Mouse (Mus musculus) kidney, postnatal 0 days (tissue): ENCODE data around the gene Kcnrg. TPM values are rescaled to one million over a fixed set of nuclear protein-coding genes. Genes with fewer than 3 reads are reported as not detected.
"Not testable (repeated sequence)": the region's sequence is repeated elsewhere in the genome, so short reads cannot be mapped to it uniquely, and the experiment has no call there.

ENCODE experiments used
- ATAC-seq: fragments of 200-750 bp; cut with Nextera tagmentation; replicated peaks from 2 replicates; pipeline ENCODE4 v1.8.0; 2017; ENCODE audit warnings: low read depth, moderate number of reproducible peaks, moderate TSS enrichment, moderate library complexity; ENCODE audit not compliant: low FRiP score
- DNase-seq: peaks from one replicate; pipeline ENCODE4 v3.0.0-alpha.2; 2016; ENCODE audit warnings: low spot score
- H3K27ac ChIP-seq: fragments of 300-500 bp; sonication (generic); 2 replicates; pipeline ENCODE4 v1.5.1; 2014; ENCODE audit warnings: mild to moderate bottlenecking
- H3K27me3 ChIP-seq: fragments of 300-500 bp; sonication (generic); 2 replicates; pipeline ENCODE4 v1.6.1; 2014; ENCODE audit warnings: low read length, mixed read lengths; ENCODE audit not compliant: insufficient read depth
- H3K36me3 ChIP-seq: fragments of 300-500 bp; sonication (generic); 2 replicates; pipeline ENCODE4 v1.6.1; 2014; ENCODE audit warnings: low read length, mixed read lengths; ENCODE audit not compliant: insufficient read depth
- H3K4me1 ChIP-seq: fragments of 300-500 bp; sonication (generic); replicated peaks from 2 replicates; pipeline ENCODE4 v1.6.1; 2014; ENCODE audit warnings: antibody characterized with exemption, low read length, mixed read lengths; ENCODE audit not compliant: insufficient read depth
- H3K4me2 ChIP-seq: fragments of 300-500 bp; sonication (generic); 2 replicates; pipeline ENCODE4 v1.6.1; 2014; ENCODE audit warnings: mild to moderate bottlenecking, low read length, moderate library complexity, mixed read lengths
- H3K4me3 ChIP-seq: fragments of 300-500 bp; sonication (generic); replicated peaks from 2 replicates; pipeline ENCODE4 v1.5.1; 2014; ENCODE audit warnings: low read depth, low read length
- H3K9ac ChIP-seq: fragments of 300-500 bp; sonication (generic); 2 replicates; pipeline ENCODE4 v1.6.1; 2014; ENCODE audit warnings: low read depth, low read length
- H3K9me3 ChIP-seq: fragments of 300-500 bp; sonication (generic); replicated peaks from 2 replicates; pipeline ENCODE4 v1.6.1; 2016; ENCODE audit warnings: low read length, inconsistent platforms, mixed read lengths
- CTCF ChIP-seq: IDR thresholded peaks from 2 replicates; pipeline ENCODE4 v1.5.1; 2016; ENCODE audit warnings: antibody characterized with exemption, low read depth, mild to moderate bottlenecking, moderate library complexity
- WGBS: fragments of 180-500 bp; shearing (Covaris S2); extraction: QIAGEN DNeasy Blood & Tissue Kit; methylation state at CpG from one replicate; pipeline ENCODE4 v1.1.7; 2014; 5-methylcytosine and 5-hydroxymethylcytosine counted together
- polyA plus RNA-seq: library from polyadenylated mRNA; unstranded; fragments of >200 nt; fragmentation: Nextera tagmentation; extraction: Ambion mirVana; gene quantifications from 2 replicates; pipeline ENCODE4 v1.2.1, GENCODE M21; 2015

Gene Kcnrg
- polyA plus RNA-seq, 1 experiment from 2014 or later: 0.58 TPM

GRCm38 (mm10) chr14:61601348-61601747 lies 5.9 kb upstream of the Kcnrg start:
- H3K27ac ChIP-seq: no peak overlapping the region
- no peak overlapping the region for H3K4me3 ChIP-seq
- no peaks in the 10 kb centered on the region for H3K27me3 ChIP-seq
- no peak for TF ChIP-seq CTCF
- ATAC-seq (no peak), DNase-seq (no peak)
- H3K4me1 ChIP-seq: peaks cover 7% of the 10 kb centered on the region; the same call in 1 of the 2 replicates
- WGBS: 77% methylated on average over 9 of the region's 9 CpGs
- peak overlapping the region; percentile 58; the same call in 1 of the 2 replicates for H3K4me2 ChIP-seq
- H3K36me3 ChIP-seq: 0 out of 2 replicates have a peak, but pooled peaks cover 3% of the 10 kb centered on the region
- no peaks in the 10 kb centered on the region for H3K9me3 ChIP-seq
- no peak overlapping the region for H3K9ac ChIP-seq

- no peaks in the 10 kb centered on the region for H3K9me3 ChIP-seq
- DNase-seq (no peak), ATAC-seq (no peak)
- 85% methylated on average over 8 of the region's 8 CpGs for WGBS
- no peak overlapping the region for H3K27ac ChIP-seq
- 0 out of 2 replicates have a peak, but pooled peaks cover 5% of the 10 kb centered on the region for H3K36me3 ChIP-seq
- TF ChIP-seq CTCF: no peak
- H3K9ac ChIP-seq: no peak overlapping the region
- H3K4me2 ChIP-seq: no peak overlapping the region
- H3K4me1 ChIP-seq: peaks cover 7% of the 10 kb centered on the region; the same call in 1 of the 2 replicates
- no peak overlapping the region for H3K4me3 ChIP-seq
- no peaks in the 10 kb centered on the region for H3K27me3 ChIP-seq
These were observed 4.0 kb upstream of the Kcnrg start for GRCm38 (mm10) chr14:61603069-61603755.

DNA sequence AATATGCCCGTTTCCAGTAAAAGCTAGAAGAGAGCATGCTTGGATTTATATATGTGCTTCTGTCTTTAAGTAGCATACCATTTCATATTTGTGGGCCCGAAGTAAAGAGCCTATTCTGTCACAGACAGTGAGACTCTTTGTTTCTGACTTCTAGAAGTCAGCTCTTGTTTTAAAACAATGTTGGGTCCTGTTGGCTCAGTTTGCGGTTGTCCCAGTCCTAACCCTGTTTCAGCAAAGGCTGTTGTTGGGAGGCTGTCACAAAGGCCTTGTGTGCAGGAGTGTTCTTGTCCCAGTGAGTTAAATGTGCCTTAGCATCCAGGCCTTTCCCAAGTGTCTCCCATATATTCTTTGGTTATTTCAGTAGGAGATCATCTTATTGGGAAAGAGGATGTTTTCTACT lies 3.2 kb upstream of the Kcnrg start:
- H3K4me1 ChIP-seq: peaks cover 7% of the 10 kb centered on the region; the same call in 1 of the 2 replicates
- H3K9me3 ChIP-seq: no peaks in the 10 kb centered on the region
- DNase-seq (no peak), ATAC-seq (no peak)
- 0 out of 2 replicates have a peak, but pooled peaks cover 5% of the 10 kb centered on the region for H3K36me3 ChIP-seq
- 91% methylated on average over 3 of the region's 3 CpGs for WGBS
- no peak overlapping the region for H3K27ac ChIP-seq
- no peak overlapping the region for H3K4me2 ChIP-seq
- no peaks in the 10 kb centered on the region for H3K27me3 ChIP-seq
- no peak for TF ChIP-seq CTCF
- H3K9ac ChIP-seq: no peak overlapping the region
- no peak overlapping the region for H3K4me3 ChIP-seq

GRCm38 (mm10) chr14:61606088-61606487 lies 1.2 kb upstream of the Kcnrg start:
- not testable (repeated sequence) for H3K9ac ChIP-seq, H3K9me3 ChIP-seq, H3K27me3 ChIP-seq, H3K4me3 ChIP-seq, H3K36me3 ChIP-seq, DNase-seq, H3K4me2 ChIP-seq, H3K4me1 ChIP-seq, ATAC-seq, H3K27ac ChIP-seq
- WGBS: 90% methylated on average over 2 of the region's 2 CpGs

DNA sequence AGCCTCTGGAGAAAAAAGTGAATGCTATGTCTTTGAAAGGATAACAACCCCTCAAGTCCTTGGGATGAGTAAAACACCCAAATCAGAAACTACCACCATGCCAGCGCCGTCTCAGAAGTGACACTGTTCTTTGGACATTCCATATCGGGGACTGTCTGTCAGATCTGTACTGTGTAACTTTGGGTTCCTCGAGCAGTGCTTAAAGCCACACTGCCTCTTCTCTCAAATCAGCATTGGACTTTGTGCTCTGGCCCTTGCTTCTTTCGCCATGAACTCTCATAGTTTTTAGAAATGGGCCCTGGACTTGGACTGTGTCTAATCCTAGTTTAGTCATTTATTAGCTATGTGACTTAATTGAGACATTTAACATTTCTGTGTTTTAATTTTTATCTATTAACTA lies 4.5 kb downstream of the Kcnrg start:
- no peak; the same call in 1 of the 2 replicates for ATAC-seq
- H3K4me3 ChIP-seq: no peak overlapping the region
- H3K4me2 ChIP-seq: no peak overlapping the region
- H3K9me3 ChIP-seq: no peaks in the 10 kb centered on the region
- TF ChIP-seq CTCF: no peak
- H3K27ac ChIP-seq: no peak overlapping the region; the same call in 1 of the 2 replicates
- peak; percentile 31 for DNase-seq
- no peaks in the 10 kb centered on the region for H3K27me3 ChIP-seq
- H3K36me3 ChIP-seq: no peaks in the 10 kb centered on the region
- 83% methylated on average over 5 of the region's 5 CpGs for WGBS
- H3K9ac ChIP-seq: no peak overlapping the region
- H3K4me1 ChIP-seq: no peaks in the 10 kb centered on the region

DNA sequence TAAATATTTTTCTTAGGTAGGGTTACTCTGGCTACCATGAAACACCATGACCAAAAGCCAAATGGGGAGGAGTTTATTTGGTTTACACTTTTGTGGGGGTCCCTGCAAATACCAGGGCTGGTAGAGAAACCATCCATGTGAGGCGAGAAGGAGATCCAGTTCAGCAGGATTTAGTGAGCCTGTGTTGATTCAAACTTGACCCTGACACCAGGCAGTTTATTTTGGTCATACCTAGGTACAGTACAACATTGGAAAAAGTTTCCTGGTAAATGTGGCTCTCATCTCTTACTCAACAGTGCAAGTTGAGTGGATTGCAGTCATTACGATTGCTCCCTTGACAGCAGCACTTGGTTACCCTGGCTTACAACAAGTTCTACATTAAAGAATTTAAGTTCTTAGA lies 6.1 kb downstream of the Kcnrg start:
- TF ChIP-seq CTCF: no peak
- ATAC-seq (no peak), DNase-seq (peak; percentile 12)
- Histone ChIP-seq H3K9ac (no peak overlapping the region), H3K9me3 (no peaks in the 10 kb centered on the region), H3K4me3 (no peak overlapping the region), H3K36me3 (no peaks in the 10 kb centered on the region), H3K27me3 (no peaks in the 10 kb centered on the region), H3K4me1 (no peaks in the 10 kb centered on the region), H3K27ac (no peak overlapping the region), H3K4me2 (no peak overlapping the region)
- 61% methylated on average over 2 of the region's 2 CpGs for WGBS

DNA sequence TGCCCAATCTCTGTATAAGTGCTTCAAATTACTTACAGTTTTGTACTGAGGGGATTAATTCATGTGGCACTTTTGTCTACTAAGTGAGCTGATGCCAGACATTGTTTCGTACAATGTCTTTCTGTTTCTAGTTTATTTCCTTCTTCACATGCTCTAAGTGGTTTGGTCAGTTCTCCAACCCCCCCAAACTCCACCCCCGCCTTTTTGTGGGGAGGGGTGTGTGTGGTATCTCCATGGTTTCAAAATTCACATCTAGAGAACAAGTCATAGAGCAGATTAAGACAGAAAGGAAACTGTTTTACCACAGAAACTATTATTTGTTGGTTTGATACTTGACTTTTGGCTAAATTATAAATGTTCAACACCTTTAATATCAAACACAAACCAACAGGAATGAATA lies 13.1 kb downstream of the Kcnrg start:
- no peak for TF ChIP-seq CTCF
- H3K9ac ChIP-seq: no peak overlapping the region
- H3K4me3 ChIP-seq: no peak overlapping the region
- H3K27ac ChIP-seq: no peak overlapping the region
- no peaks in the 10 kb centered on the region for H3K27me3 ChIP-seq
- WGBS: 87% methylated on average over 2 of the region's 2 CpGs
- no peak overlapping the region for H3K4me2 ChIP-seq
- no peaks in the 10 kb centered on the region for H3K36me3 ChIP-seq
- ATAC-seq (no peak), DNase-seq (no peak)
- H3K9me3 ChIP-seq: no peaks in the 10 kb centered on the region
- no peaks in the 10 kb centered on the region for H3K4me1 ChIP-seq
